Mouse (Mus musculus): ENCODE results near the gene Chga. TPM values are rescaled to one million over a fixed set of nuclear protein-coding genes. Genes with fewer than 3 reads are reported as not detected.

The Chga gene
- polyA plus RNA-seq (2016; fragmentation: Nextera tagmentation; extraction: Ambion mirVana), result 6.2 and 6.6 TPM in 2 replicates

DNA sequence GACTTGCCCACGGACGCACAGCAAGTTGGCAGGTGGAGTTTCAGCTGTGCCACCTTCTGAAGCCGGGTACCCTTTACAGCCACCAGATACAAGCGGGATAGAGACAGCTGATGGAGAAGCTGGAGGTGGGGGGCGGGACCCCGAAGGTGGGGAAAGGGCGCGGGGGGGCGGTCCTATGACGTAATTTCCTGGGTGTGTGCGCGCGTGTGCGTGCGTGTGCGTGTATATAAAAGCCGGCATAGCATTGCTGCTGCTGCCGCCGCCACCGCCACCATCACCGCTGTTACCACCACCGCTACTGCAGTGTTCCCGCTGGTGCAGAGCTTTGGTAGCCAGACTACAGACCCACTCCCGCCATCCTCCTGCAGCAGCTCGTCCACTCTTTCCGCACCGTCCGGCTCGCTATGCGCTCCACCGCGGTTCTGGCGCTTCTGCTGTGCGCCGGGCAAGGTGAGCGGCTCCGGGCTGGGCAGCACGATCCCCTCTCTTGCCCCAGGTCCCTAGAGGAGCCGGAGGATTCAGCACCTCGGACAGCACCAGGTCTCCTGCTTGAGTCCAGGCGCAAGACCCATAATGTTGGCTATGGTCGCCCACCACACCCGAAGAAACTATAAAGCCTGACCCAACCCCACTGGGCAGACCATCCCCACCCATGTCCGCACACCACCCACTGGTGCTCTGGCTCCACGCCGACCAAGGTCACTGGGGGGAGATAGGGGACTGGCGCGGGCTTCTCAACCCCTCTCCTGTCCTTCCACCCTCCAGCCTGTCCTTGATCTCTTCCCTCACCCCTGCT lies at the start of gene Chga:
TSS of gene Chga (plus strand) at position 249 of the 796 bp plus-strand sequence.
- 3% methylated on average over 48 of the region's 48 CpGs for WGBS
- H3K27me3 ChIP-seq (replicated peaks; ENCODE audit: low read depth, poor library complexity, severe bottlenecking), result peaks cover 31% of the 10 kb centered on the region
- no peaks in the 10 kb centered on the region for H3K36me3 ChIP-seq (replicated peaks)
- H3K4me3 ChIP-seq, result peak within 1 kb of the TSS; percentile 58
- peaks cover 15% of the 10 kb centered on the region for H3K4me1 ChIP-seq
- no peaks in the 10 kb centered on the region for H3K9me3 ChIP-seq
- no peak within 1 kb of the TSS for H3K27ac ChIP-seq (replicated peaks)
- DNase-seq (ENCODE audit: low spot score), result peak; percentile 93

- H3K4me1 ChIP-seq, result no peaks in the 10 kb centered on the region
- H3K4me3 ChIP-seq, result no peak overlapping the region
- no peaks in the 10 kb centered on the region for H3K9me3 ChIP-seq
- no peaks in the 10 kb centered on the region for H3K27me3 ChIP-seq (replicated peaks; ENCODE audit: low read depth, poor library complexity, severe bottlenecking)
- WGBS, result 77% methylated on average over 9 of the region's 9 CpGs
- H3K36me3 ChIP-seq (replicated peaks), result no peaks in the 10 kb centered on the region
- no peak for DNase-seq (ENCODE audit: low spot score)
- no peak overlapping the region for H3K27ac ChIP-seq (replicated peaks)
Measured at GRCm38 (mm10) chr12:102505131-102505713, 49.5 kb upstream of the Chga start.

GRCm38 (mm10) chr12:102505949-102506348 lies 48.8 kb upstream of the Chga start:
- no peak overlapping the region for H3K27ac ChIP-seq (replicated peaks)
- peaks cover 3% of the 10 kb centered on the region for H3K4me1 ChIP-seq
- H3K27me3 ChIP-seq (replicated peaks; ENCODE audit: low read depth, poor library complexity, severe bottlenecking), result no peaks in the 10 kb centered on the region
- no peak overlapping the region for H3K4me3 ChIP-seq
- no peaks in the 10 kb centered on the region for H3K9me3 ChIP-seq
- no peak for DNase-seq (ENCODE audit: low spot score)
- no peaks in the 10 kb centered on the region for H3K36me3 ChIP-seq (replicated peaks)
- 89% methylated on average over 7 of the region's 7 CpGs for WGBS

DNA sequence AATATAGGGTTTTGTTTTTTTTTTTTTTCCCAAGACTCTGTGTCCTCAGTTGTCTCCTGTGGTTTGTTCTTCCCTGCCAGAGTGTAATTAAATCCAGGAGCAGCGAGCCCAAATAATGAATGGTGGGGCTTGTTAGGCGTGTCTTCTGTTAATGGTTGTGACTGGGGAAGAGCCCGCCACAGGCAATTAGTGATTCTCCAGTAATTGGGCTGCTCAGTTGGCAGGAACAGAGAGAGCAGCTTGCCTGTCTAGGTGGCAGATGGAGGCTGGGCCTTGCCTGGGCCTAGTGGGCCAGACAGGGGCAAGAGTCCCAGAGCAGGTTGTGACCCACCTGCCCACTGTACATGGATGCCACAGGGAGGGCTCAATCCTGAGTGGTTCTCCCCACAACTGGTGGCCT lies 43.4 kb upstream of the Chga start:
- H3K4me3 ChIP-seq, result no peak overlapping the region
- 10% methylated on average over 3 of the region's 3 CpGs for WGBS
- H3K9me3 ChIP-seq, result no peaks in the 10 kb centered on the region
- peaks cover 25% of the 10 kb centered on the region for H3K4me1 ChIP-seq
- H3K27ac ChIP-seq (replicated peaks), result peak overlapping the region; percentile 49; the same call in 1 of the 2 replicates
- H3K27me3 ChIP-seq (replicated peaks; ENCODE audit: low read depth, poor library complexity, severe bottlenecking), result no peaks in the 10 kb centered on the region
- H3K36me3 ChIP-seq (replicated peaks), result no peaks in the 10 kb centered on the region
- no peak for DNase-seq (ENCODE audit: low spot score)

DNA sequence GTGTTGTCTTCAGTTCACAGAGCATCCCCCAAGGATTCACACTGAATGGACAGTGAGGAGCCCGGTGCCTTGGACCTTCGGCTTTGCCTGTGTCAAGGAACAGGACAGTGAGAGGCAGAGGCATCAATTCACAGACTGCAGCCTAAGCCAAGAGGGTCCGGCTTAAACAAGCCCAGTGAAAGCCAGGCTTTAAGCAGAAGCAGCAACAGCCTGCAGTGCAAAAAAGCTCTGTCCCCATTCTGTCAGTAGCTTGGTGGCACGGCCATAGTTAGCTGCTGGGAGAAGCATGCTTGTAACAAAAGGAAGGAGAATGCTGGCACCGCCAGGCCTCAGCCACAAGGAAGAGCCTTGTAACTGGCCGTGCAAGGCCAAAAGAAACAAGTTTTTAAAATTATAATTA lies 40.6 kb upstream of the Chga start:
- Histone ChIP-seq H3K4me1 (peaks cover 25% of the 10 kb centered on the region), H3K27ac (replicated peaks) (peak overlapping the region; percentile 40), H3K4me3 (no peak overlapping the region), H3K9me3 (no peaks in the 10 kb centered on the region), H3K27me3 (replicated peaks; ENCODE audit: low read depth, poor library complexity, severe bottlenecking) (no peaks in the 10 kb centered on the region), H3K36me3 (replicated peaks) (no peaks in the 10 kb centered on the region)
- no peak for DNase-seq (ENCODE audit: low spot score)
- 67% methylated on average over 6 of the region's 6 CpGs for WGBS

DNA sequence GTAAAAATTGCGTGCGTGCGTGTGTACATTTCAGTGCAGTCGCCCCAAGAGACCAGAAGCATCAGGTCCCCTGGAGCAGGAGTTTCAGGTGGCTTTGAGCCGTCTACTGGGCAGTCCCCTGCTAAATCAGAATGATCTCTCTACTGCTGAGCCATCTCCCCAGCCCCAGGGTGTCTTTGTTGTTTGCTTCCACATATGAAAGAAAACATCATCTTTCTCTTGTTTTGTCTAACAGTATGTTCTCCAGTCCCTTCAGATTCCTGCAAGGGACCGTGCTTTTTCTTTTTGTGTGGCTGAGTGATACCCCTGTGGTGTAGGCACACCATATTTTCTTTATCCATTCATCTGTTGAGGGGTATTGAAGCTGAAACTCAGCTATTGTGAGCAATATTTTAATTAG lies 40.0 kb upstream of the Chga start:
- Histone ChIP-seq H3K27me3 (replicated peaks; ENCODE audit: low read depth, poor library complexity, severe bottlenecking) (no peaks in the 10 kb centered on the region), H3K27ac (replicated peaks) (no peak overlapping the region), H3K4me3 (no peak overlapping the region), H3K9me3 (no peaks in the 10 kb centered on the region), H3K36me3 (replicated peaks) (no peaks in the 10 kb centered on the region), H3K4me1 (peaks cover 25% of the 10 kb centered on the region)
- no peak for DNase-seq (ENCODE audit: low spot score)
- 86% methylated on average over 6 of the region's 6 CpGs for WGBS

DNA sequence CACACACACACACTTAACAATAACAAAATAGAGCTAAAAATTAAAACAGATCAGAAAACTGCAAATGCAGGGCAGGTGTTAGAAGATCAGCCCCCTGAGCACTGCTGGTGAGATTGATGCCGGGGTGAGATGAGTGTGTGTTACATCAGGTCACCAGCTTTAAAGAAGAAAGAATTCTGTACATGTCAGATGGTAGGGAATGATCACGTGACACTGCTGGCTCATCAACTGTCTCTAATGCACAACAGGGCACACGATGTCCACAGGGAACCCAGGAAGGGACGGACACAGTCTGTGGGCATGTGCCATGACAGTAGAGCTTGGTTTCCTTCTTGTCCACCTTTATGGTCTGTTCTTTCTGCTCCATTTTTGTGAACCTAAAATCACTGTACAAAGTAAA lies 38.6 kb upstream of the Chga start:
- H3K4me1 ChIP-seq, result peaks cover 19% of the 10 kb centered on the region
- H3K4me3 ChIP-seq, result no peak overlapping the region
- no peak overlapping the region for H3K27ac ChIP-seq (replicated peaks)
- H3K27me3 ChIP-seq (replicated peaks; ENCODE audit: low read depth, poor library complexity, severe bottlenecking), result no peaks in the 10 kb centered on the region
- no peaks in the 10 kb centered on the region for H3K9me3 ChIP-seq
- H3K36me3 ChIP-seq (replicated peaks), result no peaks in the 10 kb centered on the region
- no peak for DNase-seq (ENCODE audit: low spot score)
- 88% methylated on average over 4 of the region's 4 CpGs for WGBS

- Histone ChIP-seq H3K36me3 (replicated peaks) (no peaks in the 10 kb centered on the region), H3K27me3 (replicated peaks; ENCODE audit: low read depth, poor library complexity, severe bottlenecking) (no peaks in the 10 kb centered on the region), H3K27ac (replicated peaks) (no peak overlapping the region), H3K4me1 (peaks cover 19% of the 10 kb centered on the region), H3K4me3 (no peak overlapping the region), H3K9me3 (no peaks in the 10 kb centered on the region)
- 84% methylated on average over 13 of the region's 13 CpGs for WGBS
- DNase-seq (ENCODE audit: low spot score), result no peak
Measured at GRCm38 (mm10) chr12:102517647-102518046, 37.1 kb upstream of the Chga start.

DNA sequence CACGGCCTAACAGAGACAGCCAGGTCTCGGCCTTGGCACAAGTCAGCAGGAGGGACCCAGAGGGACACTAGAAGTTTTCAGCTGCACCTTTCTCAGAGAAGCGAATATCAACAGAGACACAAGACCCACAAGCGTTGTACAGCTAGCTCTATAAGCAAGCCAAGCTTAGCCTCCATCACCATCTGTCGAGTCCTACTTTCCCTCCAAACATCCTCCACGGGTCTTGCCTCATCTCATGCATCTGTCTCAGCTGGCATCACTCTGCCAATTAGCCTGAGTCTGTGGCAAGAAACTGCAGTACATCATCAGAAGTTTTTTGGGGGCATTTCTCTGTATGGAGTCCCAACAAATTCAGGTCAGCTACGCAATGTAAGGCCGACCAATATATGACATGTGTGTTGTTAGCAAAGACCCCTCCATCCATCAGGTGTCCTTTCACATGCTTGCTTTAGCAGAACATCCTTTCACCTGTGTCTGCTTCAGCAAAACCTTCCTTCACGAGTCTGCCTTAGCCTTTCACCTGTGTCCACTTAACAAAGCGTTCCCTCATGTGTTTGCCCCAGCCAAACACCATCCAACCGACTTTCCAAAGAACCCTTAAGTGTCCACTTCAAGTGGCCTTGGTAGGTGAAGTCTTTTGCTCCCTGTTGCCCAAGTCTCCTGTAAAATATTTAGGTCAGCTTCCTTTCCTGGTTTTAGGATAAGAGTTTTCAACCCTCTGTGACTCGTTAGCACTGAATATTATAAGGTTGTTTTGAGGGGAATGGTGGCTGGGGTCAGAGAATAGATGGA lies 34.6 kb upstream of the Chga start:
- Histone ChIP-seq H3K27ac (replicated peaks) (no peak overlapping the region), H3K4me3 (no peak overlapping the region), H3K27me3 (replicated peaks; ENCODE audit: low read depth, poor library complexity, severe bottlenecking) (no peaks in the 10 kb centered on the region), H3K36me3 (replicated peaks) (no peaks in the 10 kb centered on the region), H3K9me3 (no peaks in the 10 kb centered on the region), H3K4me1 (peaks cover 7% of the 10 kb centered on the region)
- 90% methylated on average over 12 of the region's 12 CpGs for WGBS
- DNase-seq (ENCODE audit: low spot score), result no peak

GRCm38 (mm10) chr12:102521777-102522319 lies 32.9 kb upstream of the Chga start:
- H3K4me3 ChIP-seq, result no peak overlapping the region
- no peak overlapping the region for H3K27ac ChIP-seq (replicated peaks)
- 53% methylated on average over 13 of the region's 13 CpGs for WGBS
- no peaks in the 10 kb centered on the region for H3K9me3 ChIP-seq
- H3K36me3 ChIP-seq (replicated peaks), result no peaks in the 10 kb centered on the region
- no peak for DNase-seq (ENCODE audit: low spot score)
- H3K4me1 ChIP-seq, result peaks cover 7% of the 10 kb centered on the region
- peaks cover 7% of the 10 kb centered on the region; the same call in 1 of the 2 replicates for H3K27me3 ChIP-seq (replicated peaks; ENCODE audit: low read depth, poor library complexity, severe bottlenecking)

- Histone ChIP-seq H3K27ac (replicated peaks) (no peak overlapping the region), H3K27me3 (replicated peaks; ENCODE audit: low read depth, poor library complexity, severe bottlenecking) (peaks cover 7% of the 10 kb centered on the region; the same call in 1 of the 2 replicates), H3K4me3 (no peak overlapping the region), H3K36me3 (replicated peaks) (no peaks in the 10 kb centered on the region), H3K4me1 (peaks cover 7% of the 10 kb centered on the region), H3K9me3 (no peaks in the 10 kb centered on the region)
- WGBS, result 67% methylated on average over 3 of the region's 3 CpGs
- no peak for DNase-seq (ENCODE audit: low spot score)
Measured at GRCm38 (mm10) chr12:102524216-102524615, 30.6 kb upstream of the Chga start.

- 22% methylated on average over 6 of the region's 6 CpGs for WGBS
- no peak overlapping the region for H3K27ac ChIP-seq (replicated peaks)
- no peak overlapping the region for H3K4me3 ChIP-seq
- H3K27me3 ChIP-seq (replicated peaks; ENCODE audit: low read depth, poor library complexity, severe bottlenecking), result peaks cover 7% of the 10 kb centered on the region; the same call in 1 of the 2 replicates
- H3K36me3 ChIP-seq (replicated peaks), result no peaks in the 10 kb centered on the region
- no peaks in the 10 kb centered on the region for H3K9me3 ChIP-seq
- DNase-seq (ENCODE audit: low spot score), result peak; percentile 56
- H3K4me1 ChIP-seq, result peaks cover 7% of the 10 kb centered on the region
Measured at GRCm38 (mm10) chr12:102524760-102525159, 30.0 kb upstream of the Chga start.
